Mouse (Mus musculus): ENCODE measurements around the gene Ehd2. TPM values are rescaled to one million over a fixed set of nuclear protein-coding genes. Genes with fewer than 3 reads are reported as not detected.
A peak's percentile ranks its signal among the peaks of the same experiment; 100 is the strongest.

Ehd2 gene
- polyA plus RNA-seq (2015; fragmentation: Nextera tagmentation; extraction: Ambion mirVana) = 4.7 and 5.6 TPM in 2 replicates

GRCm38 (mm10) chr7:15967312-15967711, at the start of gene Ehd2:
Gene Ehd2 (minus strand): TSS chr7:15967567.
- H3K4me2 ChIP-seq (ENCODE audit: low read depth, low read length) = peak within 1 kb of the TSS; percentile 66
- H3K9me3 ChIP-seq (replicated peaks; ENCODE audit: control insufficient read depth, low read length) = no peaks in the 10 kb centered on the region
- no peak within 1 kb of the TSS for H3K27ac ChIP-seq (ENCODE audit: low read length)
- H3K4me1 ChIP-seq (ENCODE audit: control insufficient read depth, low read depth, low read length) = peaks cover 9% of the 10 kb centered on the region
- peak within 1 kb of the TSS; percentile 35 for H3K9ac ChIP-seq (ENCODE audit: low read depth, low read length)
- peak; percentile 85 for ATAC-seq (ENCODE audit: low read depth)
- peak within 1 kb of the TSS; percentile 46 for H3K4me3 ChIP-seq (ENCODE audit: low read depth, low read length)
- 0 out of 2 replicates have a peak, but pooled peaks cover 3% of the 10 kb centered on the region for H3K27me3 ChIP-seq (ENCODE audit: control insufficient read depth, insufficient read depth, low read depth, low read length)
- H3K36me3 ChIP-seq (ENCODE audit: control insufficient read depth, insufficient read depth) = peaks cover 9% of the 10 kb centered on the region
- 2% methylated on average over 22 of the region's 22 CpGs for WGBS (ENCODE audit: insufficient replicate concordance)

GRCm38 (mm10) chr7:16015384-16015783, 48.0 kb upstream of the Ehd2 start:
- no peak overlapping the region for H3K9ac ChIP-seq (ENCODE audit: low read depth, low read length)
- H3K9me3 ChIP-seq (replicated peaks; ENCODE audit: control insufficient read depth, low read length) = no peaks in the 10 kb centered on the region
- no peak for ATAC-seq (ENCODE audit: low read depth)
- no peak overlapping the region for H3K4me3 ChIP-seq (ENCODE audit: low read depth, low read length)
- H3K27ac ChIP-seq (ENCODE audit: low read length) = no peak overlapping the region
- H3K4me1 ChIP-seq (ENCODE audit: control insufficient read depth, low read depth, low read length) = peaks cover 29% of the 10 kb centered on the region
- H3K4me2 ChIP-seq (ENCODE audit: low read depth, low read length) = no peak overlapping the region
- H3K36me3 ChIP-seq (ENCODE audit: control insufficient read depth, insufficient read depth) = no peaks in the 10 kb centered on the region
- WGBS (ENCODE audit: insufficient replicate concordance) = 63% methylated on average over 5 of the region's 5 CpGs
- no peaks in the 10 kb centered on the region for H3K27me3 ChIP-seq (ENCODE audit: control insufficient read depth, insufficient read depth, low read depth, low read length)

GRCm38 (mm10) chr7:16014521-16015175, 47.3 kb upstream of the Ehd2 start:
- Histone ChIP-seq H3K4me2 (ENCODE audit: low read depth, low read length) (no peak overlapping the region), H3K4me3 (ENCODE audit: low read depth, low read length) (no peak overlapping the region), H3K9me3 (replicated peaks; ENCODE audit: control insufficient read depth, low read length) (no peaks in the 10 kb centered on the region), H3K9ac (ENCODE audit: low read depth, low read length) (no peak overlapping the region), H3K27ac (ENCODE audit: low read length) (no peak overlapping the region), H3K4me1 (ENCODE audit: control insufficient read depth, low read depth, low read length) (peaks cover 29% of the 10 kb centered on the region), H3K27me3 (ENCODE audit: control insufficient read depth, insufficient read depth, low read depth, low read length) (no peaks in the 10 kb centered on the region), H3K36me3 (ENCODE audit: control insufficient read depth, insufficient read depth) (no peaks in the 10 kb centered on the region)
- no peak for ATAC-seq (ENCODE audit: low read depth)
- WGBS (ENCODE audit: insufficient replicate concordance) = 63% methylated on average over 8 of the region's 8 CpGs

GRCm38 (mm10) chr7:16013722-16014275, 46.4 kb upstream of the Ehd2 start:
- H3K4me2 ChIP-seq (ENCODE audit: low read depth, low read length) = no peak overlapping the region
- no peak overlapping the region for H3K9ac ChIP-seq (ENCODE audit: low read depth, low read length)
- 55% methylated on average over 5 of the region's 5 CpGs for WGBS (ENCODE audit: insufficient replicate concordance)
- H3K9me3 ChIP-seq (replicated peaks; ENCODE audit: control insufficient read depth, low read length) = no peaks in the 10 kb centered on the region
- H3K4me3 ChIP-seq (ENCODE audit: low read depth, low read length) = no peak overlapping the region
- peaks cover 27% of the 10 kb centered on the region for H3K4me1 ChIP-seq (ENCODE audit: control insufficient read depth, low read depth, low read length)
- no peak overlapping the region for H3K27ac ChIP-seq (ENCODE audit: low read length)
- H3K27me3 ChIP-seq (ENCODE audit: control insufficient read depth, insufficient read depth, low read depth, low read length) = no peaks in the 10 kb centered on the region
- ATAC-seq (ENCODE audit: low read depth) = no peak
- no peaks in the 10 kb centered on the region for H3K36me3 ChIP-seq (ENCODE audit: control insufficient read depth, insufficient read depth)

GRCm38 (mm10) chr7:16012576-16013263, 45.4 kb upstream of the Ehd2 start:
- H3K9me3 ChIP-seq (replicated peaks; ENCODE audit: control insufficient read depth, low read length) = no peaks in the 10 kb centered on the region
- H3K27me3 ChIP-seq (ENCODE audit: control insufficient read depth, insufficient read depth, low read depth, low read length) = no peaks in the 10 kb centered on the region
- H3K36me3 ChIP-seq (ENCODE audit: control insufficient read depth, insufficient read depth) = no peaks in the 10 kb centered on the region
- no peak overlapping the region for H3K4me3 ChIP-seq (ENCODE audit: low read depth, low read length)
- 57% methylated on average over 11 of the region's 11 CpGs for WGBS (ENCODE audit: insufficient replicate concordance)
- no peak for ATAC-seq (ENCODE audit: low read depth)
- H3K4me2 ChIP-seq (ENCODE audit: low read depth, low read length) = no peak overlapping the region
- no peak overlapping the region for H3K9ac ChIP-seq (ENCODE audit: low read depth, low read length)
- H3K27ac ChIP-seq (ENCODE audit: low read length) = no peak overlapping the region
- peaks cover 18% of the 10 kb centered on the region for H3K4me1 ChIP-seq (ENCODE audit: control insufficient read depth, low read depth, low read length)

- WGBS (ENCODE audit: insufficient replicate concordance) = 36% methylated on average over 7 of the region's 7 CpGs
These were observed 44.2 kb upstream of the Ehd2 start for GRCm38 (mm10) chr7:16011418-16012085.

GRCm38 (mm10) chr7:16010649-16011048, 43.3 kb upstream of the Ehd2 start:
- no peak for ATAC-seq (ENCODE audit: low read depth)

More at GRCm38 (mm10) chr7:16011418-16012085, 44.2 kb upstream of the Ehd2 start:
- Histone ChIP-seq H3K9ac (ENCODE audit: low read depth, low read length) (no peak overlapping the region), H3K27ac (ENCODE audit: low read length) (no peak overlapping the region), H3K9me3 (replicated peaks; ENCODE audit: control insufficient read depth, low read length) (no peaks in the 10 kb centered on the region), H3K4me2 (ENCODE audit: low read depth, low read length) (0 out of 2 replicates have a peak overlapping the region, but pooled peaks have one; percentile 11), H3K4me1 (ENCODE audit: control insufficient read depth, low read depth, low read length) (peaks cover 15% of the 10 kb centered on the region), H3K27me3 (ENCODE audit: control insufficient read depth, insufficient read depth, low read depth, low read length) (no peaks in the 10 kb centered on the region), H3K36me3 (ENCODE audit: control insufficient read depth, insufficient read depth) (no peaks in the 10 kb centered on the region; the same call in 1 of the 2 replicates), H3K4me3 (ENCODE audit: low read depth, low read length) (no peak overlapping the region)
- ATAC-seq (ENCODE audit: low read depth) = no peak; the same call in 1 of the 2 replicates

GRCm38 (mm10) chr7:16009636-16010035, 42.3 kb upstream of the Ehd2 start:
- ATAC-seq (ENCODE audit: low read depth) = no peak

More at GRCm38 (mm10) chr7:16010649-16011048, 43.3 kb upstream of the Ehd2 start:
- 69% methylated on average over 5 of the region's 5 CpGs for WGBS (ENCODE audit: insufficient replicate concordance)
- Histone ChIP-seq H3K4me1 (ENCODE audit: control insufficient read depth, low read depth, low read length) (peaks cover 15% of the 10 kb centered on the region), H3K4me2 (ENCODE audit: low read depth, low read length) (no peak overlapping the region), H3K9me3 (replicated peaks; ENCODE audit: control insufficient read depth, low read length) (no peaks in the 10 kb centered on the region), H3K27me3 (ENCODE audit: control insufficient read depth, insufficient read depth, low read depth, low read length) (no peaks in the 10 kb centered on the region), H3K27ac (ENCODE audit: low read length) (no peak overlapping the region), H3K36me3 (ENCODE audit: control insufficient read depth, insufficient read depth) (no peaks in the 10 kb centered on the region; the same call in 1 of the 2 replicates), H3K4me3 (ENCODE audit: low read depth, low read length) (no peak overlapping the region), H3K9ac (ENCODE audit: low read depth, low read length) (no peak overlapping the region)

More at GRCm38 (mm10) chr7:16009636-16010035, 42.3 kb upstream of the Ehd2 start:
- WGBS (ENCODE audit: insufficient replicate concordance) = 76% methylated on average over 7 of the region's 7 CpGs
- Histone ChIP-seq H3K27ac (ENCODE audit: low read length) (no peak overlapping the region), H3K4me3 (ENCODE audit: low read depth, low read length) (no peak overlapping the region), H3K4me1 (ENCODE audit: control insufficient read depth, low read depth, low read length) (peaks cover 15% of the 10 kb centered on the region), H3K4me2 (ENCODE audit: low read depth, low read length) (no peak overlapping the region), H3K9me3 (replicated peaks; ENCODE audit: control insufficient read depth, low read length) (no peaks in the 10 kb centered on the region), H3K9ac (ENCODE audit: low read depth, low read length) (no peak overlapping the region), H3K27me3 (ENCODE audit: control insufficient read depth, insufficient read depth, low read depth, low read length) (no peaks in the 10 kb centered on the region), H3K36me3 (ENCODE audit: control insufficient read depth, insufficient read depth) (no peaks in the 10 kb centered on the region; the same call in 1 of the 2 replicates)
